Mouse (Mus musculus) monocyte, adult 5-6 weeks (primary cell): ENCODE data around the gene Gtpbp1. TPM values are rescaled to one million over a fixed set of nuclear protein-coding genes. Genes with fewer than 3 reads are reported as not detected.
"Not testable (repeated sequence)": the region's sequence is repeated elsewhere in the genome, so short reads cannot be mapped to it uniquely, and the experiment has no call there.

Experiments
- ATAC-seq: fragments of 153-309, 156-312 bp; replicated peaks from 2 replicates; pipeline ENCODE4 v1.8.0; 2017; ENCODE audit warnings: mild to moderate bottlenecking; ENCODE audit not compliant: low TSS enrichment, insufficient number of reproducible peaks, severe bottlenecking, poor library complexity, low FRiP score
- total RNA-seq: library from RNA; stranded (forward); fragments of 200-1000, 200-491, 200-594 nt; gene quantifications from 3 replicates; pipeline ENCODE4 v1.2.3, GENCODE M21; 2017

Gene Gtpbp1
- 53.0 to 76.7 TPM (median 73.7 TPM) in 3 replicates for total RNA-seq

GRCm38 (mm10) chr15:79690426-79691022 lies at the start of gene Gtpbp1:
Gene Gtpbp1 (plus strand): TSS chr15:79690845.
- ATAC-seq = peak; percentile 87

GRCm38 (mm10) chr15:79641135-79641817 lies 49.4 kb upstream of the Gtpbp1 start:
- ATAC-seq = no peak

DNA sequence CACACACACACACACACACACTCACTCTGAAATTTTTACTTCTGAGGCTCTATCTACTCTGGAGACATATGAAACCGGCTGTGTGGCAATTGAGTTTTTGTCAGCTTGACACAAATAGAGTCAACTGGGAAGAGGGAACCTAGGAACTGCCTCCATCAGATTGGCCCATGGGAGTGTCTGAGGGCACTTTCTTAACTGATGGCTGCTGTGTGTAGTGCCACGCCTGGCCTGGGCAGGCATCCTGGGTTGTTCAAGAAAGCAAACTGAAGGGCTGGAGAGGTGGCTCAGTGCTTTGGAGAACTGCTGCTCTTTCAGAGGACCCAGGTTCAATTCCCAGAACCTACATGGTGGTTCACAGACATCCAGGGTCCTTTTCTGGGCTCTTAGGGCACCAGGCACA lies 45.2 kb upstream of the Gtpbp1 start:
- no peak for ATAC-seq

GRCm38 (mm10) chr15:79648130-79648529 lies 42.5 kb upstream of the Gtpbp1 start:
- no peak for ATAC-seq

GRCm38 (mm10) chr15:79650569-79650968 lies 40.1 kb upstream of the Gtpbp1 start:
- peak; percentile 85 for ATAC-seq

GRCm38 (mm10) chr15:79651481-79651880 lies 39.2 kb upstream of the Gtpbp1 start:
- ATAC-seq = no peak

- ATAC-seq = no peak
These were observed 34.2 kb upstream of the Gtpbp1 start for GRCm38 (mm10) chr15:79656451-79656850.

DNA sequence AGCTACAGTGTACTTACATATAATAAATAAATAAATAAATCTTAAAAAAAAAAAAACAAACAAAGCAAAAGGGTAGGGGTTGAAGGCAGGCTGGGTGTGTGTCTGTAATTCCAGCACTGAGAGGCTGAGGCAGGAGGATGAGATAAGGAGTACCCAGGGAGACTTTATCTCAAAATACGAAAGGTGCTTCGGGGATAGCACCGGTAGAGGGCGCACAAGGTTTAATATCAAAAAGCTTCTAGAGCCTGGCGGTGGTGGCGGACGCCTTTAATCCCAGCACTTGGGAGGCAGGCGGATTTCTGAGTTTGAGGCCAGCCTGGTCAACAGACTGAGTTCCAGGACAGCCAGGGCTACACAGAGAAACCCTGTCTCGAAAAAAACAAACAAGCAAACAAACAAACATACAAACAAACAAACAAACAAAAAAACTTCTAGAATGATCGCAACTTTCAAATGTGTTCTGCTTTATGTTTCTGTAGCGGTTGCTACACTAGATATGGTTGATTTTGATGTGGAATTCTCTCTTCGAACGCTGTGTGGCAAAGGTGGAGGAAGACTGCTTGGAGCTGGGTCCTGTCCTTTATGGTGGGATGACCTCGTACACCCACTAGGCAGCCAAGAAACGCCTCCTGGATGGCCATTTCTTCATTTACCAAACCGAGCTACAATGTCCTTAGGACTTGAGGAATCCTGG lies 32.7 kb upstream of the Gtpbp1 start:
- peak; percentile 68 for ATAC-seq

- ATAC-seq = peak; percentile 77
These were observed 31.9 kb upstream of the Gtpbp1 start, which contains the start of the genes Fam227a and Cby1 for GRCm38 (mm10) chr15:79658531-79659375. Gene Fam227a (minus strand): TSS chr15:79658956. Gene Cby1 (plus strand): TSS chr15:79659199.

DNA sequence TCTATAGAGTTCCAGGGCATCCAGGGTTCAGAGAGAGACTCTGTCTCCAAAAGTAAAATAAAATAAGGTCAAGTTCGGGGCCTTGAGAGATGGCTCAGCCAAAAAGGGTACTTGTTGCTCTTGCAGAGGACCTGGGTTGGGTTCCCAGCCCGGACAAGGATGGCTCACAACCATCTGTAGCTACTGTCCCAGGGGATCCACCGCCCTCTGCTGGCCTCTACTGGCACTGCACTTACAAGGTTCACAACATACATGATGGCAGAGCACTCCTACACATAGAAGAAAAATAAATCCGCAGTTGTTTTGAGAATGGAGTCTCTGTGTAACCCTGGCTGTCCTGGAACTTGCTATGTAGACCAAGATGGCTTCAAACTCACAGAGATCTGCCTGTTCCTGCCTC lies 28.8 kb upstream of the Gtpbp1 start:
- no peak for ATAC-seq

DNA sequence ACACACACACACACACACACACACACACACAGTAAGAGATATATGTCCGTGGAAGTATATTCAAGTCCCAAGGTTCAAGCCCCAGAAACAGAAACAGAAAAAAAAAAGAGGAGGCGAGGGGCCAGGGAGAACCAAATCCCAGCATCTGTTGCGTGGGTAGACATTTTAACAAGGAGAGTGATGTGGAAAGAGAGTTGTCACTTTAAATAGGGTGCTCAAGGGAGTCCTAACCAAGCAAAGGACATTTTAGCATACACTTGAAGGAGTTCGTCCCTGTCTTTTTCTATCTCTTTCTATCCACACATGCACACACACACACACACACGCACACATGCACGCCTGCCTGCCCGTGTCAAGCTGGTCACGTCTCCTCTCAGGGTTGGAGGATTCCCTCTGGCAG lies 26.0 kb upstream of the Gtpbp1 start:
- no peak for ATAC-seq

DNA sequence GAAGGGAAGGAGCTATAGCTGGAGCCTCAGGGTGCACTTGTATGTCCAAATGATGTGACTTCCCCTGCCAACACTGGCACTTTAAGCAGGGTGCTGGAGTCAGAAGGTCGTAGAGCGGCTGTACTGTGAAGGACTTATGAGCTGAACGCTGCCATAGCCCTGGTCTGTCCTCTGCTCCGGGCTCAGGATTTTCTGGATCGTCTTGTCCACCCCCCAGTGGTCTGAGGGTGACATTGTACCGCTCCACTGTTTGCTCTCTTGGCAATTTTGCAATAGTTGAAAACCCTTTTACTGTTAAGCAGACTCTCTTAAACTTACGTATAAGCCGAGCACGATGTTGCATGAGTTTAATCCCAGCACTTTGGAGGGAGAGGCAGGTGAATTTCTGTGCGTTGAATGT lies 21.4 kb upstream of the Gtpbp1 start:
- no peak for ATAC-seq

GRCm38 (mm10) chr15:79670249-79670971 lies 20.2 kb upstream of the Gtpbp1 start, which contains the start of gene Tomm22:
Gene Tomm22 (plus strand): TSS chr15:79670861.
- ATAC-seq = peak; percentile 99

DNA sequence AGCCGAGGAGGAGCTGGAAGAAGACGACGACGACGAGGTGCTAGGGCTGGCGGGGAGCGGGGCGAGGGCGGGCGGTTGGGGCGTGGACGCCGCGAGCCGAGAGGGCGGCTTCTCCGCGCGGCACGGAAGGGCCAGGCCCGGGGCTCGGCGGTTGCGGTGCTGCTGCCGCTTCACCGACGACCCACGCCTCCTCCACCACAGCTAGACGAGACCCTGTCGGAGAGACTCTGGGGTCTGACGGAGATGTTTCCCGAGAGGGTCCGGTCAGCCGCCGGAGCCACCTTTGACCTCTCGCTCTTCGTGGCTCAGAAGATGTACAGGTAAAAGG lies 19.7 kb upstream of the Gtpbp1 start:
- no peak for ATAC-seq

GRCm38 (mm10) chr15:79671828-79672348 lies 18.8 kb upstream of the Gtpbp1 start:
- not testable (repeated sequence) for ATAC-seq

GRCm38 (mm10) chr15:79677936-79678335 lies 12.7 kb upstream of the Gtpbp1 start:
- no peak for ATAC-seq

DNA sequence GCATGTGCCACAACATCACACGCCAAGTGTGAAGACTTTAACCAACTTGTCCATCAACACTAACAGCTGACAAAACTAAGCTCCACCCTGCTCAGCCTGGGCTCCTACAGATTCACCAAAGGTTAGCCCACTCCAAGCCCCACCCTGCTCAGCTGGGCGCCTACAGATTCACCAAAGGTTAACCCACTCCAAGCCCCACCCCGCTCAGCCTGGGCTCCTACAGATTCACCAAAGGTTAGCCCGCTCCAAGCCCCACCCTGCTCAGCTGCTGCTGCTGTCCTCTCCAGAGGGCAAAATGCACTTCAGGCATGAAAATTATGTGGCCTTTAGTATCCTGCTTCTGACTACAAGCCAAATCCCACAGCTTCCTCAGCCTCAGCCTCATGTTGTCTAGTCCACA lies 8.7 kb upstream of the Gtpbp1 start:
- no peak for ATAC-seq

DNA sequence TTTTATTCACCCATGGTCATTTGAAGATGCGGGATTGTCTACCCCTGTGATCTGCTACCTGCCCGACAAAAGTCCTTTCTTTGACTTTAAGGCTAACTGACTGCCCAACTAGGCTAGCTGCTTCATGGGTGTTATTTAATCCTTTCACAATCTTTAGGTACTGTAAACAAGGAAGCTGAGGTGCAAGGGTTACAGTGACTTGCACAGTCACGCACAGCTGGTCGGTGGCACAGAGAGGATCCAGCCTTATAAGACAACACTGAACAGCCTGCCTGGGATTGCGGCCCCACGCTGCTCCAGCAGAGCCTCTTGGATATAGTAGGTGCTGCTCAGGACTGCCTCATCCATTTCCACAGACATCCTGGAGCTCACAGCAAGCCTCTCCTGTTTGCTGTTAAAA lies 7.5 kb upstream of the Gtpbp1 start:
- ATAC-seq = no peak
